Mouse (Mus musculus) megakaryocyte, embryonic 14.5 days (primary cell): ENCODE measurements around the gene Stxbp3.

ENCODE experiments used
- FLI1 ChIP-seq: IDR thresholded peaks from 2 replicates; pipeline ENCODE4 v1.6.1; 2012; ENCODE audit warnings: low read length, inconsistent platforms, mixed read lengths
- GATA1 ChIP-seq: IDR thresholded peaks from 3 replicates; pipeline ENCODE4 v1.6.1; 2012; ENCODE audit warnings: mixed read lengths, low read length, inconsistent platforms, borderline replicate concordance

DNA sequence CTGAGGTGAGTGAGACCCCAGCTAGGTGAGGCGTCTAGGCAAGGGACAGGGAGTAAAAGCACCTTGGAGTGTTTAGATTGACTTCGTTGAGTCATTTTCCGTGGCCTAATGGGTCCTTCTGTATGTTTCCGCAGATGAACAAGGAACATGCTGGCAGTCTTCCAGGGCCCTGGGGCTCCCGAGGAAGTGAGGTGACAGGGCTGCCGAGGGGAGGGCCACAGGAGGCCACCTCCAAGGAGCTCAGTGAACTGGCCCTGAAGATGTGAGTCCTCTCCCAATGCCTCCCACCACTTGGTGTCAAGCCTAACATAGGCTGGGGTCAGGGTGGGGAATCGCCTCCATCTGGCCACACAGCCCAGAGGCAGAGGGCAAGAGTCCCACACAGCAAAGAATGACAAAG, 75.3 kb downstream of the Stxbp3 start:
- TF ChIP-seq GATA1 (no peak), FLI1 (no peak)
